Comparison of ENCODE assay signal across 14 mouse cellular contexts in genomic region chr7:125478391-125478984, GRCm38 (mm10). TPM values are rescaled to one million over a fixed set of nuclear protein-coding genes. Genes with fewer than 3 reads are reported as not detected.
DNase-seq lines count a peak whose midpoint lies in the region; ATAC-seq lines count a peak whose summit lies in the region.
"Had no signal": no experiment of that assay in that cellular context is flagged by ENCODE, and none has a peak within 500 bp of the region (broad histone marks: within the 10 kb centered on the region; RNA-seq: fewer than 3 reads in every experiment).

No protein-coding gene starts in this region.

- H3K4me1 ChIP-seq in heart, embryonic 10.5 days: peaks cover 49% of the 10 kb centered on the region
- peaks cover 19% of the 10 kb centered on the region for H3K4me1 ChIP-seq in forebrain, embryonic 12.5 days

- peak; percentile 60 for ATAC-seq in erythroblast, adult 5-6 weeks (replicated peaks; ENCODE audit: low FRiP score, poor library complexity, severe bottlenecking)
- ATAC-seq in forebrain, embryonic 12.5 days (ENCODE audit: low FRiP score): no peak

- H3K36me3 ChIP-seq in heart, embryonic 10.5 days: peaks cover 32% of the 10 kb centered on the region
- peaks cover 36% of the 10 kb centered on the region for H3K36me3 ChIP-seq in forebrain, embryonic 12.5 days (replicated peaks)

- no peak overlapping the region for H3K4me3 ChIP-seq in heart, embryonic 10.5 days
- H3K4me3 ChIP-seq in forebrain, embryonic 12.5 days (replicated peaks): no peak overlapping the region
- H3K4me3 ChIP-seq: erythroblast, embryonic 14.5 days; layer of hippocampus, adult 2 months; myocyte had no signal

- DNase-seq in heart, embryonic 10.5 days (ENCODE audit: low spot score): no peak
- no peak for DNase-seq in heart, adult 11 months
- DNase-seq in kidney, postnatal 4 days: peak; percentile 45 to 47
- peak; percentile 64 for DNase-seq in lung, postnatal 25 days (ENCODE audit: low spot score)
- no peak for DNase-seq in testis, postnatal 10 days (ENCODE audit: low spot score)
- DNase-seq in left cerebral cortex, postnatal 25 days (ENCODE audit: low spot score in 2 of 2): no peak
- DNase-seq: cerebellum, adult 9-10 months had no signal

- no peaks in the 10 kb centered on the region for H3K9me3 ChIP-seq in heart, embryonic 10.5 days
- no peaks in the 10 kb centered on the region for H3K9me3 ChIP-seq in forebrain, embryonic 12.5 days

- H3K27ac ChIP-seq in heart, embryonic 10.5 days: peak overlapping the region; percentile 2; the same call in 1 of the 2 replicates
- H3K27ac ChIP-seq in forebrain, embryonic 12.5 days: no peak overlapping the region
- H3K27ac ChIP-seq: layer of hippocampus, adult 2 months; macrophage had no signal

- no peaks in the 10 kb centered on the region for H3K27me3 ChIP-seq in heart, embryonic 10.5 days (ENCODE audit: insufficient read depth, poor library complexity, severe bottlenecking)
- H3K27me3 ChIP-seq in forebrain, embryonic 12.5 days: no peaks in the 10 kb centered on the region
- H3K27me3 ChIP-seq: CH12.LX had no signal

- H3K4me2 ChIP-seq in forebrain, embryonic 12.5 days: no peak overlapping the region

- intact Hi-C loops in left cerebral cortex, postnatal 25 days (cut with DNase I): no loop called here

- 75% methylated on average over 7 of the region's 7 CpGs for WGBS in heart, embryonic 10.5 days
- 86% methylated on average over 7 of the region's 7 CpGs for WGBS in forebrain, embryonic 12.5 days

- no peak overlapping the region for H3K9ac ChIP-seq in forebrain, embryonic 12.5 days

RNA-seq across cellular contexts. Expression of gene Nsmce1, which starts 12.9 kb away (rescaled TPM):
- polyA plus RNA-seq in heart, embryonic 10.5 days (2016; fragmentation: Nextera tagmentation; extraction: Ambion mirVana): 122 and 123 TPM in 2 replicates
- total RNA-seq in erythroblast, adult 5-6 weeks (2015; ENCODE audit: low replicate concordance): 21.7 and 24.0 TPM in 2 replicates
- 12.8 and 18.6 TPM in 2 replicates for total RNA-seq in erythroblast, adult 5-6 weeks (2017; ENCODE audit: low replicate concordance)
- 10 to 100 TPM; 12.8 to 13.4 TPM for total RNA-seq in left cerebral cortex, postnatal 25 days (2021)
- 113 and 114 TPM in 2 replicates for polyA plus RNA-seq in forebrain, embryonic 12.5 days (2016; fragmentation: Nextera tagmentation; extraction: Ambion mirVana)

RNA-seq across cellular contexts. Expression of gene Kdm8, which starts 34.0 kb away (rescaled TPM):
- 10.8 and 11.6 TPM in 2 replicates for polyA plus RNA-seq in heart, embryonic 10.5 days (2016; fragmentation: Nextera tagmentation; extraction: Ambion mirVana)
- 6.7 TPM in 1 of 2 replicates, not detected in the other for total RNA-seq in erythroblast, adult 5-6 weeks (2015; ENCODE audit: low replicate concordance)
- 1.3 and 1.8 TPM in 2 replicates for total RNA-seq in erythroblast, adult 5-6 weeks (2017; ENCODE audit: low replicate concordance)
- total RNA-seq in left cerebral cortex, postnatal 25 days (2021): 1 to 10 TPM; 3.8 to 4.7 TPM
- polyA plus RNA-seq in forebrain, embryonic 12.5 days (2016; fragmentation: Nextera tagmentation; extraction: Ambion mirVana): 8.4 and 10.9 TPM in 2 replicates

Comparison
In these comparisons a context has a peak if more than half of its experiments do, and no peak if none do; other contexts are left out.
1. DNase-seq: peak in kidney, postnatal 4 days (2 of 2) and lung, postnatal 25 days (single experiment); none in heart, embryonic 10.5 days (single experiment), heart, adult 11 months (single experiment), testis, postnatal 10 days (single experiment) and left cerebral cortex, postnatal 25 days (0 of 2).